Mouse (Mus musculus) monocyte, adult 59 days (primary cell): Measurements from ENCODE around the gene Zic1. TPM values are rescaled to one million over a fixed set of nuclear protein-coding genes. Genes with fewer than 3 reads are reported as not detected.

Experiments used
- total RNA-seq, 2 experiments: library from RNA; stranded (reverse); gene quantifications; one replicate each; pipeline ENCODE4 v1.2.4; 2023

The Zic1 gene
- total RNA-seq, result not detected

DNA sequence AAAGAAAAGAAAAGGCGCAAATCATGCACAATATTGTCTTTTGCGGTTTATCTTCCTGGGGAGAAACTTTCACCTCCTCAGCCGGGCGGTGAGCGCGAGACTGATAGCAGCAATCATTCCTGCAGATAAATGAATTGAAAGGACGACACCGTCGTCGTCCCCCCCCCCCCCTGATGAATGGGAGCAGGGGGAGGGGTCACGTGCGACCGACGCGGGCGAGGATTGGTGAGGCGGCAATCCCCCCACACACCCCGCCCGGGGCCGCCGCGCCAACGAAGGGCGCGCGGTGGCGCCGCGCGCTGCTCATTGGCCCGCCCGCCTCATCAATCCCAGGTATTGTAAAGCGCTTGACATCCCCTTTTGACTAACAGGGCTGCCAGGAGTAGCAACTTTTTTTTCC lies at the start of gene Zic1:
TSS of gene Zic1 (minus strand) at position 147 of the 400 bp plus-strand sequence.

DNA sequence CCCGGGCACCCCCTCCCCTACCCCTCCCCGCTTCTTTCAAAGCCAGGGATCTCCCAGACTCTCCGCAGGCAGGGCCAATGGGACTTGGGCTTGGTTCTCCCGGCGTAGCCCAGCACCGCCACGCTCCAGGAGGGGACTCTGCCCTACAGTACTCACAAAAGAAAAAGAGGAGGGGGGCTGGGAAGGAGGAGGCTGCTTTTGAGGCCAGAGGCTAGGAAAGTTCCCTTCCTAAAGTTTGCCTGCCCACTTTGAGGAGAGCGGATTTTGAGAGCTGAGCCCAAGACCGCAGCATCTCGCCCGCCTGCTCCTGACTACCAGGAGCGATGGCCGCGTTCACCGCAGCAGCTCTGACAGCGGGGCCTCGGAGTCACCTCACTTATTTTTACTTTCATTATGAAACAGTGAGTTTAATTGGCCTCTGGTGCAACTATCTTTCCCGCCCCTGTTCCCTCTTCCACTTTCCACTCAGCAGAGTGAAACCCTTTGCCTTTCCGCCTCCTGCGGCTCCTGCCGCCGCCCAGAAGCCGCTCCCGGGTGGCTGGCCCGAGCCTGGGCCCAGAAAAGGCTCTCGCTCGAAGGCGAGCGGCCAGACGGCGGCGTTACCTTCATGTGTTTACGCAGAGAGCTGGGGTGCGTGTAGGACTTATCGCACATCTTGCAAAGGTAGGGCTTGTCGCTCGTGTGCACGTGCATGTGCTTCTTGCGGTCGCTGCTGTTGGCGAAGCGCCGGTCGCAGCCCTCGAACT lies 3.6 kb downstream of the Zic1 start, which contains the start of gene Zic4:
TSS of gene Zic4 (plus strand) at position 558 of the 746 bp plus-strand sequence.

Other genes starting within 250 kb of the Zic1 start
- gene Zic4, start 3.4 kb downstream of the Zic1 start, total RNA-seq, result not detected